Mouse (Mus musculus) lung, postnatal 0 days (tissue): ENCODE measurements around the gene Pabpn1l. TPM values are rescaled to one million over a fixed set of nuclear protein-coding genes. Genes with fewer than 3 reads are reported as not detected.

Experiments
- ATAC-seq: fragments of 200-750 bp; cut with Nextera tagmentation; 2 replicates; pipeline ENCODE4 v1.8.0; 2017; ENCODE audit warnings: moderate library complexity
- DNase-seq: peaks from one replicate; pipeline ENCODE4 v3.0.0-alpha.2; 2016; ENCODE audit warnings: low spot score
- H3K27ac ChIP-seq: fragments of 300-500 bp; sonication (generic); 2 replicates; pipeline ENCODE4 v1.5.1; 2014; ENCODE audit warnings: antibody characterized with exemption, mild to moderate bottlenecking, low read length, mixed read lengths
- H3K27me3 ChIP-seq: fragments of 300-500 bp; sonication (generic); replicated peaks from 2 replicates; pipeline ENCODE4 v1.6.1; 2014; ENCODE audit warnings: low read length, mixed read lengths; ENCODE audit not compliant: insufficient read depth
- H3K36me3 ChIP-seq: fragments of 300-500 bp; sonication (generic); 2 replicates; pipeline ENCODE4 v1.6.1; 2014; ENCODE audit warnings: low read length, mixed read lengths; ENCODE audit not compliant: insufficient read depth
- H3K4me1 ChIP-seq: fragments of 300-500 bp; sonication (generic); 2 replicates; pipeline ENCODE4 v1.6.1; 2014; ENCODE audit warnings: antibody characterized with exemption, low read depth, low read length, mixed read lengths; ENCODE audit not compliant: insufficient read depth
- H3K4me2 ChIP-seq: fragments of 300-500 bp; sonication (generic); replicated peaks from 2 replicates; pipeline ENCODE4 v1.6.1; 2014; ENCODE audit warnings: low read depth, mild to moderate bottlenecking, low read length, moderate library complexity, mixed read lengths
- H3K4me3 ChIP-seq: fragments of 300-500 bp; sonication (generic); 2 replicates; pipeline ENCODE4 v1.5.1; 2014; ENCODE audit warnings: low read depth, low read length
- H3K9ac ChIP-seq: fragments of 300-500 bp; sonication (generic); replicated peaks from 2 replicates; pipeline ENCODE4 v1.6.1; 2014; ENCODE audit warnings: low read depth, mild to moderate bottlenecking
- H3K9me3 ChIP-seq: fragments of 300-500 bp; sonication (generic); 2 replicates; pipeline ENCODE4 v1.6.1; 2016; ENCODE audit warnings: low read length, mixed read lengths
- CTCF ChIP-seq: IDR thresholded peaks from 2 replicates; pipeline ENCODE4 v1.5.1; 2016; ENCODE audit warnings: antibody characterized with exemption, mild to moderate bottlenecking
- EP300 ChIP-seq: IDR thresholded peaks from 2 replicates; pipeline ENCODE4 v1.6.1; 2016; ENCODE audit warnings: antibody characterized with exemption, mild to moderate bottlenecking, control low read depth
- WGBS: fragments of 180-500 bp; shearing (Covaris S2); extraction: QIAGEN DNeasy Blood & Tissue Kit; methylation state at CpG from one replicate; pipeline ENCODE4 v1.1.7; 2014; 5-methylcytosine and 5-hydroxymethylcytosine counted together
- microRNA-seq: library from miRNA; unstranded; fragments of <30 nt; microRNA quantifications from one replicate; pipeline ENCODE4, GENCODE M21; 2016
- polyA plus RNA-seq: library from polyadenylated mRNA; unstranded; fragments of >200 nt; fragmentation: Nextera tagmentation; extraction: Ambion mirVana; gene quantifications from 2 replicates; pipeline ENCODE4 v1.2.1, GENCODE M21; 2015

Pabpn1l gene
- polyA plus RNA-seq, 1 experiment from 2014 or later: not detected

DNA sequence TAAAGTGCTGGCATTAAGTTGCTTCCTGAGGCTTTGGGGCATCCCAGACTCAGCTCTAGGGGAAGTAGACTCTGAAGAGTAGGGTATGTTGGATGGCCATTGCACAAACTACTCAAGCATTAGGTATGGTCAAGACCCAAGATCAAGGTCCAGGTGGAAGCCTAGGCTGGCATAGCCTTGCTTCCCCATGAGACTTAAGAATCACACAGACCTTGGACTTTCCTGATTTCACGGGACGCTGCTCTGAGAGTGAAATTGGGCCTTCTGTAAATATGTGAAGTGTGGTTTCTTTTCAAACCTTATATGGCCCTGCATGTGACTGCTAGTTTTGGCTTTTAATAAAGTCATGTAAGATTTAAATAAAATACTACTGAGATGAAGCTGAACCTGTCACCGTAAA lies 49.8 kb downstream of the Pabpn1l start:
- H3K4me2 ChIP-seq: no peak overlapping the region
- H3K4me1 ChIP-seq: peaks cover 27% of the 10 kb centered on the region; the same call in 1 of the 2 replicates
- no peak overlapping the region for H3K27ac ChIP-seq
- no peak for ATAC-seq
- H3K9ac ChIP-seq: no peak overlapping the region
- H3K36me3 ChIP-seq: no peaks in the 10 kb centered on the region
- no peak overlapping the region for H3K4me3 ChIP-seq
- no peak for DNase-seq
- TF ChIP-seq CTCF (no peak), EP300 (no peak)
- no peaks in the 10 kb centered on the region for H3K9me3 ChIP-seq
- 87% methylated on average over 3 of the region's 3 CpGs for WGBS
- H3K27me3 ChIP-seq: no peaks in the 10 kb centered on the region

GRCm38 (mm10) chr8:122571750-122572267 lies 50.7 kb downstream of the Pabpn1l start:
- TF ChIP-seq CTCF: no peak
- no peak for TF ChIP-seq EP300
- no peaks in the 10 kb centered on the region for H3K9me3 ChIP-seq
- DNase-seq (no peak), ATAC-seq (no peak)
- no peaks in the 10 kb centered on the region for H3K36me3 ChIP-seq
- H3K4me2 ChIP-seq: no peak overlapping the region
- no peaks in the 10 kb centered on the region for H3K27me3 ChIP-seq
- H3K4me3 ChIP-seq: no peak overlapping the region
- H3K9ac ChIP-seq: no peak overlapping the region
- H3K27ac ChIP-seq: no peak overlapping the region
- H3K4me1 ChIP-seq: peaks cover 27% of the 10 kb centered on the region; the same call in 1 of the 2 replicates
- WGBS: 88% methylated on average over 17 of the region's 17 CpGs

GRCm38 (mm10) chr8:122571153-122571552 lies 51.4 kb downstream of the Pabpn1l start:
- no peak overlapping the region for H3K4me3 ChIP-seq
- no peak overlapping the region for H3K27ac ChIP-seq
- TF ChIP-seq EP300: no peak
- TF ChIP-seq CTCF: no peak
- ATAC-seq (no peak), DNase-seq (no peak)
- H3K27me3 ChIP-seq: no peaks in the 10 kb centered on the region
- H3K36me3 ChIP-seq: no peaks in the 10 kb centered on the region
- no peaks in the 10 kb centered on the region for H3K9me3 ChIP-seq
- H3K4me2 ChIP-seq: no peak overlapping the region
- WGBS: 88% methylated on average over 11 of the region's 11 CpGs
- peaks cover 25% of the 10 kb centered on the region; the same call in 1 of the 2 replicates for H3K4me1 ChIP-seq
- no peak overlapping the region for H3K9ac ChIP-seq

DNA sequence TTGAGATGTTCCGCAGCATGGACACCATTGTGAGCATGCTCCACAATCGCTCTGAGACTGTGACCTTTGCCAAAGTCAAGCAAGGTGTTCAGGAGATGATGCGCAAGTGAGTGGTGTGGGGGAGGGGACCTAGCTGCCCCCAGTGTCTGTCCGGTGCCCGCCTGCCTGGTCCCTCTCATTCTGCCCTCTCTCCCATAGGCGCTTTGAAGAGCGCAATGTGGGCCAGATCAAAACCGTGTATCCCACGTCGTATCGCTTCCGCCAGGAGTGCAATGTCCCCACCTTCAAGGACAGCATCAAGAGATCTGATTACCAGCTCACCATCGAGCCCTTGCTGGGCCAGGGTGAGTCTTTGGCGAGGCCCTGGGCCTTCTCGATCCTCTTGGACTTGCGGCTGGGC lies 52.5 kb downstream of the Pabpn1l start:
- no peaks in the 10 kb centered on the region for H3K9me3 ChIP-seq
- TF ChIP-seq EP300 (no peak), CTCF (no peak)
- no peak for ATAC-seq
- H3K27me3 ChIP-seq: no peaks in the 10 kb centered on the region
- H3K36me3 ChIP-seq: no peaks in the 10 kb centered on the region
- DNase-seq: no peak
- no peak overlapping the region for H3K27ac ChIP-seq
- no peak overlapping the region for H3K4me2 ChIP-seq
- 95% methylated on average over 16 of the region's 16 CpGs for WGBS
- H3K9ac ChIP-seq: no peak overlapping the region
- peaks cover 13% of the 10 kb centered on the region; the same call in 1 of the 2 replicates for H3K4me1 ChIP-seq
- H3K4me3 ChIP-seq: no peak overlapping the region

Small RNA genes lying within 50 kb of the gene (microRNA-seq; reads per million reads assigned to microRNA genes)
- gene Mir6396: not detected

Other genes with a start within 250 kb of the Pabpn1l start
- 20.2 and 22.2 TPM in 2 replicates for gene Zc3h18, start 246.1 kb downstream of the Pabpn1l start, polyA plus RNA-seq
- not detected in 2 replicates for gene Il17c, start 200.7 kb downstream of the Pabpn1l start, polyA plus RNA-seq
- 401 and 429 TPM in 2 replicates for gene Cyba, start 189.8 kb downstream of the Pabpn1l start, polyA plus RNA-seq
- gene Mvd, start 179.3 kb downstream of the Pabpn1l start, polyA plus RNA-seq: 29.2 and 31.2 TPM in 2 replicates
- 1.2 and 1.5 TPM in 2 replicates for gene Snai3, start 162.0 kb downstream of the Pabpn1l start, polyA plus RNA-seq
- gene Rnf166, start 146.7 kb downstream of the Pabpn1l start, polyA plus RNA-seq: 49.4 and 52.7 TPM in 2 replicates
- gene Ctu2, start 146.6 kb downstream of the Pabpn1l start, polyA plus RNA-seq: 21.2 and 25.9 TPM in 2 replicates
- 27.3 and 31.3 TPM in 2 replicates for gene Piezo1, start 71.4 kb downstream of the Pabpn1l start, polyA plus RNA-seq
- gene Cdt1, start 54.7 kb downstream of the Pabpn1l start, polyA plus RNA-seq: 7.4 and 7.7 TPM in 2 replicates
- gene Aprt, start 45.8 kb downstream of the Pabpn1l start, polyA plus RNA-seq: 203 and 206 TPM in 2 replicates
- 14.3 and 14.5 TPM in 2 replicates for gene Galns, start 11.3 kb downstream of the Pabpn1l start, polyA plus RNA-seq
- gene Trappc2l, start 11.1 kb downstream of the Pabpn1l start, polyA plus RNA-seq: 66.8 and 70.0 TPM in 2 replicates
- 15.0 and 17.0 TPM in 2 replicates for gene Cbfa2t3, start 76.4 kb upstream of the Pabpn1l start, polyA plus RNA-seq
- gene Acsf3, start 152.7 kb upstream of the Pabpn1l start, polyA plus RNA-seq: 10.9 TPM in 2 replicates
- gene Cdh15, start 225.2 kb upstream of the Pabpn1l start, polyA plus RNA-seq: 0.10 TPM in 1 of 2 replicates, not detected in the other